Mouse (Mus musculus): ENCODE measurements around the gene Rorb.

The Rorb gene

GRCm38 (mm10) chr19:18887646-18888407, 223.2 kb downstream of the Rorb start:
- DNase-seq = no peak

- DNase-seq = no peak
Measured at GRCm38 (mm10) chr19:18881162-18881561, 229.8 kb downstream of the Rorb start.
